Mouse (Mus musculus) frontal cortex, postnatal 36 days (tissue): ENCODE measurements around the gene Ubr2.

ENCODE experiments used
- DNase-seq, 2 experiments: peaks; one replicate each; pipeline ENCODE4 v3.0.0; 2022; ENCODE audit warnings: low spot score in 2 of 2

Gene Ubr2

DNA sequence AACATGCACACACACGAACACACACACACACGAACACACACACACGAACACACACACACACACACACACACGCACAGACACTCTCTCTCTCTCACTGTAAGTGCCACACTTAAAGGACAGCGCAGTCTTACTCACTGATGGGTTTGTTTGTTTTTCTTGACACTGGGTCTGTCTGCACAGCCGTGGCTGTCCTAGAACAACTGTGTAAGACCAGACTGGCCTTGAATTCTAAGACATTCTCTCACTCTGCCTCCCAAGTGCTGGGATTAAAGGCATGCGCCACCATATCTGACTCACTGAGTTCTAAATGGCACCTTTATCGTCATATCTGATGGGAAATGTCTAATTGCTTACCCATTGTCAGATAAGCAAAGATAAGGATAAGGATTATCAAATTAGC lies 7.1 kb downstream of the Ubr2 start:
- no peak for DNase-seq

GRCm38 (mm10) chr17:47002401-47002800 lies 8.0 kb downstream of the Ubr2 start:
- no peak for DNase-seq

GRCm38 (mm10) chr17:46998840-46999239 lies 11.5 kb downstream of the Ubr2 start:
- DNase-seq, result no peak

- DNase-seq, result no peak
Observed at GRCm38 (mm10) chr17:46996484-46996883, 13.9 kb downstream of the Ubr2 start.

GRCm38 (mm10) chr17:46995621-46996020 lies 14.7 kb downstream of the Ubr2 start:
- no peak for DNase-seq

- DNase-seq, result no peak
Observed at GRCm38 (mm10) chr17:46994641-46995398, 15.5 kb downstream of the Ubr2 start.

DNA sequence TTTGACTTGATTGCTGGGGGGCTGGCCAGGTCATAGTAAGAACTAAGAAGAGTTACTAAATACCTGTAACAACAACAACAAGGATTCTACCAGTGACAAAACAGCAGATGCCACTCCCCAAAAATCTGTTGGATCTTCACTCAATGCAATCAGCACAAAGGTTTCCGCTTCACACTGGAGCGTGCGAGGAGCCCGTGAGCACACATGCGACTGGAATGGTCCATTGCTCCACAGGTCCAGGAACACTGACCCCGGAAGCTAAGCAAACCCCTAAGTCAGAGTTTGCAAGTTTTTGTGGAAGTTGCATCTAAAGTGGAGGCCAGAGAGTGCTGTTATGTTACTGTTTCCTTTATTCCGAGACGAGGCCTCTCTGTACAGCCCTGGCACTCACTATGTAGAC lies 16.7 kb downstream of the Ubr2 start:
- no peak for DNase-seq

GRCm38 (mm10) chr17:46987631-46988030 lies 22.7 kb downstream of the Ubr2 start:
- DNase-seq, result no peak

DNA sequence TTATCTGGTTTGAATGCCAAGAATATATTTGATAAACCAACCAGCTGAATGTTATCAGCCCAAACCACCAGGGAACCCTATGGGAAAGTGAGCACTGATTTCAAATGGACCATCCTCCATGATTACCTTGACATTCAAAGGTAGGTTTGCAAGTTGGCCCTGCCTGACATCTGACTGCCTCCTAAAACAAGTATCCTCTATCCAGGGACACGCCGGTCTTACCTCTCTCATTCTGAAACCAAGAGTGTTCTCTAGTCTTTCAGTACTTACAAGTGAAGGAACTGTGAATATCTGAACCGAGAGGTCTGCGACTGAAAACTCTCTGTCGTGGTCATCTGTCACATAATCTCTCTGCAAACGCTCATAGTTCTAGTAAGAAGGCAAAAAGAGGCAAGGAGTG lies 30.3 kb downstream of the Ubr2 start:
- DNase-seq, result no peak

DNA sequence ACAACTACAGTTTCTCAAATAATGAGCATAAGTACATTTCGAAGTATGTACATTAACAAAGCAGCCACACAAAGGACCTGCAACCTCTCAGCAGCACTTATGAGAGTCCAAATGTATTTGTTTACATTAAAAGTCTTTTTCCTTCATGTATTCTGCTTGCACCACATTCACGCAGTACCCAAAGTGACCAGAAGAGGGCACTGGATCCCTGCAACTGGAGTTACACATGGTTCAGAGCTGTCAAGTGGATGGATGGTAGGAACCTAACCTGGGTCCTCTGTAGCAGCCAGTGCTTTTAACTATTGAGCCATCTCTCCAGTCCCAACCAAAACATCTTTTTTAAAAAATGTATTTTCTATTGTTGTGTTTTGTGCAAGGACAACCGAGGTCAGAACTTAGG lies 35.2 kb downstream of the Ubr2 start:
- DNase-seq, result peak in 1 of 2 experiments; percentile 56

GRCm38 (mm10) chr17:46972603-46973002 lies 37.8 kb downstream of the Ubr2 start:
- DNase-seq, result no peak

DNA sequence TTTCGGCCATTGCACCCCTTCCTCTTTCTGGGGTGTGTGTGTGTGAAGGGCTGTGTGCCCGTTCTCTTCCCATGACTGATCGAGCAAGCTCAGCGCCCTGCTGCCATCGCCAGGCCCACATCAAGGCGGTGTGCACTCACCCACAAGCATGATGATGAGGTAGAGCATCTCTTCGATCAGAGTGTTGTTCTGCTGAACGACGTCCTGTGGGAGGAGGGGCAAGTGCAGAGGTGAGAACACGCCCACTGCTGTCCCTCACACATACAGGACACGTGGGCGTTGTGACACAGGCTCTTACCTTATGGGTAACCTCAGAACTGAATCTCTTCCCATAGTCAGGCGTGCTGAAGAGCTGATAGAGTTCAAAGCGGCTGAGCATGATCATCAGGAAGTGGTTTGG lies 43.5 kb downstream of the Ubr2 start:
- no peak for DNase-seq

- DNase-seq, result peak; percentile 8 to 23
Observed at GRCm38 (mm10) chr17:46963186-46963585, 47.2 kb downstream of the Ubr2 start.

DNA sequence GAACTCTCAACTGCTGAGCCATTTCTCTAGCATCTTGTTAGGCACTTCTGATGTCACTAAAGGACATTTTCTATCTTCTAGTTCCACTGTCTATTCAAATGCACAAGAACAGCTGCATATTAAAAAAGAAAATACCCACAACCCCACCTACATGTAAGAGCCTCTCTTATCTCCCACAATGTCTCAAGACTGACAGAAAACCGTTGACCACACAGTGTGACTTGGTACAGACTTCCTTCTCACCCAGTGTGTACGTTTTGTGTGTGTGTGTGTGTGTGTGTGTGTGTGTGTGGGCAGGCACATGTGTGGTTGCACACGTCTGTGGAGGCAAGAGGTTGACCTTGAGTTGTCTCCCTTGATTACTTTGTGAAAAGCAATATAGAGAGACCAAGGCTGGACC lies 48.2 kb downstream of the Ubr2 start:
- DNase-seq, result no peak

DNA sequence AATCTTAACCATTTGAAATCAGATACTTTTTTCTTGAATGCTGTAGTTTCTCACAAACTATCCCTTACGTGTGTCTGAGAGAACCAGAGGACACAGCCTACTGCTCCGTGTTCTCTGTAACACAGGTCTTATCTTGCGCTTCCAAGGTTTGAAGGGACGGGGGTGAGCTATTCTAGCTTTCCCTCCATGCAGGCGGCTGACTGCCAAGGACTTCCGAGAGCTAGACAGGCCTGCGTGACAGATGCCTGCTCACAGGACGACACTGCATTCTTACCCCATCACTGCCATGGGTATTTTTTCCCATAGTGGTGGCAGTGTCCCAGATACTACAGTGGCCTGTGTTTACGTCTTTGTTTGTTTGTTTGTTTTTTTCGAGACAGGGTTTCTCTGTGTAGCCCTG lies 50.1 kb downstream of the Ubr2 start:
- DNase-seq, result no peak

DNA sequence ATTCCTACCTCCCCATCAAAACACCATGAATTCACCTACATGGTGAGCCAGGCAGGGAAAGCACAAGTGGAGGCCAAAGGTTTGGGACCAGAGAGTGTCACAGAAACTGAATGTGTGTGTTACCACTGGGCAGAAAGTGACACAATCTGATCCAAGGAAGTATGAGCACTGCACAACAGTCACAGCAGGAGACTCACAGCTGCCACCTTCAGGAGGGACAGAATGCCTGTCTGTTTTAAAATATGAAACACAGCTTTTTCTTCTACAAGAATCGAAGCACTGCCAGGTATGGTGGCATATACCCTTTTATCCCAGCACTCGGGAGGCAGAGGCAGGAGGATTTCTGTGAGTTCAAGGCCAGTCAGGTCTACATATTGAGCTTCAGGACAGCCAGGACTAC lies 52.3 kb downstream of the Ubr2 start:
- DNase-seq, result no peak

DNA sequence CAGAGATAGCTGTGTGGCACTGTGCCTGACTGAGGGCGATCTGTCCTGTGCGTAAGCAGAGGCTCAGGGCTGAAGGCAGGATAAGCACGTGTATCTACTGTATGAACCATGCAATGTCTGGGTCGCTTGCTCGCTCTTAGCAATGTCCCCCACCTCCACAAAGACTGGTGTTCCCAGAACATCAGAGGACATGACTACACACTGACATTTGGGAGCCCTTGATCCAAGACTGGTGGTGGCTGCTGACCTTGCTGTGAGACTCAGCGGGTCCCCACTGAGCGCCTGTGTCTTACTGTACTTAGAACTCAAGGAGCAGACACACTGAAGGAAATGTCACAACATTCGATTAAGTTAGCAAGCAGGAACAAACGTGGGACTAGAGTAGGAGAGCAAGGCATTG lies 64.1 kb downstream of the Ubr2 start:
- no peak for DNase-seq

- no peak for DNase-seq
Observed at GRCm38 (mm10) chr17:46942421-46942820, 67.9 kb downstream of the Ubr2 start.

DNA sequence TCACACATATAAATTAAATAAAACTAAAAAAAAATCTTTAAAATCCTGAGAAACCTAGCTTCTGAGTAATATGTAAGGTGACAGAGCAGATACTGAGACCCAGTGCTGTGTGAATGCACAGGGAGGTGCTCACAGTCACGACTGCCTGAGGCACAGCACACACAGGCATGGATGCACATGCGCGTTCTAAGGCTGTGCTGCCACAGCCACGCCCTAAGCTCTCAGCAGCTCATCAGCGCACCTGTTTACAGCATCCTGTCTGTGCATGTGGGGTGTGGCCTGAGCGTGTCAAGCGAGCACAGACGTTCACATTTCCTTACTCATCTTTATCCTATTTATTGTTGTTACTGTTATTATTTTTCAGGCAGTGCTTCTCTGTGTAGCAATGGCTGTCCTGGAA lies 69.9 kb downstream of the Ubr2 start:
- DNase-seq, result no peak

GRCm38 (mm10) chr17:46933557-46934348 lies 76.6 kb downstream of the Ubr2 start:
- DNase-seq, result peak; percentile 58 to 67

DNA sequence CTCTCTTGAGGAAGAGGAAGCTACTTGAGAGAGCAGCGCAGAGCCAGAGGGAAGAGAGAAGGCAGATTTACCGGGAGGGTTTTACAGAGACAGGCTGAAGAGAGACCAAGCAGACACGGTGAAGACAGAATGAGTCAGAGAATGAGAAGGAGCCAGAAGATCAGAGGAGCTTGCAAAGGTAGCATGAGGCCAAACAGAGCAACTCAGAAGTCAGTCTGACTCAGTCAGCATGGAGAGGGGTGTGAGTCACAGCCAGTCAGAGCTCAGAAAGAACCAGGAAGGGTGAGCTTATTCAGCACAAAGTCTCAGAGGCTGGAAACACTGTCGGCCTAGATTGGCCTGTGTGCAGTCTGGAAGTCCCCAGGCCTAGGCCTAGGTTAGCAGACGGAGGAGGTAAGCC lies 77.4 kb downstream of the Ubr2 start:
- peak; percentile 46 to 52 for DNase-seq

- DNase-seq, result no peak
Observed at GRCm38 (mm10) chr17:46929897-46930296, 80.5 kb downstream of the Ubr2 start.

DNA sequence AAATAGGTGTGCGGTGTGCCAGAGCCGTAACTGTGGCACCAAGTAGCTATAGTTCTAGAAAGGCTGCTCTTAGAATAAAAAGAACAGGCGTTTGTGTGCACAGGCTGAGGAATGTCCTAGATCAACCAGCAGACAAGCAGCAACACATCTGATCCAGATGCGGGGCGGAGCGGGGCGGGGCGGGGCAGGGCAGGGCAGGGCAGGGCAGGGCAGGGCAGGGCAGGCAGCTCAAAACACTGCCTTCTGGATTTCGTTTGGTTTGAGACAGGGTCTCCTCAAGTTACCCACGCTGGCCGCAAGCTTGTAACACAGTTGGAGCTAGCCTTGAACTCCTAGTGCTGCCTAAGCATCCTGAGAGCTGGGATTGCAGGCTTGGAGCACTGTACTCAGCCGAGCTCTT lies 81.1 kb downstream of the Ubr2 start:
- no peak for DNase-seq
